Mouse (Mus musculus) ES-E14 (cell line): ENCODE measurements around the gene Hddc3. TPM values are rescaled to one million over a fixed set of nuclear protein-coding genes. Genes with fewer than 3 reads are reported as not detected.

Experiments
- DNase-seq: peaks from one replicate; pipeline ENCODE4 v3.0.0-alpha.2; 2013; ENCODE audit warnings: low read depth, low spot score
- H3K27ac ChIP-seq: 2 replicates; pipeline ENCODE4 v1.5.1; 2012; ENCODE audit warnings: low read depth, mild to moderate bottlenecking, low read length, moderate library complexity, mixed read lengths; ENCODE audit not compliant: poor library complexity, insufficient read depth, severe bottlenecking
- H3K36me3 ChIP-seq: 2 replicates; pipeline ENCODE4 v1.6.1; 2012; ENCODE audit warnings: mild to moderate bottlenecking, low read length, moderate library complexity, mixed read lengths; ENCODE audit not compliant: control insufficient read depth, poor library complexity, insufficient read depth, severe bottlenecking
- H3K4me1 ChIP-seq, 2 experiments: fragments of 150-350 bp in 1 of 2; sonication (generic) in 1 of 2; 2 replicates each; pipeline ENCODE4 v1.6.1; 2012; ENCODE audit warnings: low read length in 2 of 2, mild to moderate bottlenecking in 1 of 2, mixed read lengths in 1 of 2; ENCODE audit not compliant: control insufficient read depth in 2 of 2, insufficient read depth in 2 of 2, poor library complexity in 1 of 2
- H3K4me3 ChIP-seq, 2 experiments: fragments of 150-350 bp in 1 of 2; sonication (generic) in 1 of 2; 2 replicates each; pipeline ENCODE4 v1.5.1; 2012; ENCODE audit warnings: low read length in 2 of 2, low read depth in 1 of 2, mild to moderate bottlenecking in 1 of 2, mixed read lengths in 1 of 2; ENCODE audit not compliant: insufficient read depth in 1 of 2, poor library complexity in 1 of 2, severe bottlenecking in 1 of 2
- H3K9ac ChIP-seq: 2 replicates; pipeline ENCODE4 v1.6.1; 2012; ENCODE audit warnings: low read depth, mild to moderate bottlenecking, low read length, mixed read lengths; ENCODE audit not compliant: poor library complexity, insufficient read depth, severe bottlenecking
- H3K9me3 ChIP-seq: fragments of 150-350 bp; sonication (generic); 2 replicates; pipeline ENCODE4 v1.6.1; 2012; ENCODE audit warnings: low read depth, mild to moderate bottlenecking, low read length; ENCODE audit not compliant: control insufficient read depth, insufficient read depth
- CHD2 ChIP-seq: IDR thresholded peaks from 2 replicates; pipeline ENCODE4 v1.6.1; 2014; ENCODE audit warnings: mild to moderate bottlenecking, low read depth, low read length, inconsistent platforms
- HCFC1 ChIP-seq: IDR thresholded peaks from 2 replicates; pipeline ENCODE4 v1.6.1; 2012; ENCODE audit warnings: low read length, inconsistent platforms, borderline replicate concordance; ENCODE audit not compliant: insufficient read depth
- MAFK ChIP-seq: IDR thresholded peaks from 2 replicates; pipeline ENCODE4 v1.6.1; 2014; ENCODE audit warnings: mild to moderate bottlenecking, low read depth, low read length, inconsistent platforms; ENCODE audit not compliant: insufficient read depth
- ZC3H11A ChIP-seq: IDR thresholded peaks from 2 replicates; pipeline ENCODE4 v1.6.1; 2012; ENCODE audit warnings: low read depth, mild to moderate bottlenecking, inconsistent platforms, low read length, borderline replicate concordance
- ZNF384 ChIP-seq: IDR thresholded peaks from 2 replicates; pipeline ENCODE4 v1.6.1; 2012; ENCODE audit warnings: low read depth, low read length, inconsistent platforms
- in situ Hi-C, 2 experiments: fragments of 600-800 bp; cut with MboI; formaldehyde crosslinking; loops; one replicate each; pipeline ENCODE4 v1.15.1; 2025; ENCODE audit warnings: low sequenced_read_pairs in 2 of 2, inconsistent platforms in 1 of 2; ENCODE audit not compliant: unreplicated experiment in 2 of 2
- total RNA-seq: library from RNA; depleted of rRNA; stranded (reverse); fragments of 300-350 nt; gene quantifications from 2 replicates; pipeline ENCODE4 v1.2.3, GENCODE M21; 2012

Gene Hddc3
- total RNA-seq, 1 experiment: 14.3 TPM

DNA sequence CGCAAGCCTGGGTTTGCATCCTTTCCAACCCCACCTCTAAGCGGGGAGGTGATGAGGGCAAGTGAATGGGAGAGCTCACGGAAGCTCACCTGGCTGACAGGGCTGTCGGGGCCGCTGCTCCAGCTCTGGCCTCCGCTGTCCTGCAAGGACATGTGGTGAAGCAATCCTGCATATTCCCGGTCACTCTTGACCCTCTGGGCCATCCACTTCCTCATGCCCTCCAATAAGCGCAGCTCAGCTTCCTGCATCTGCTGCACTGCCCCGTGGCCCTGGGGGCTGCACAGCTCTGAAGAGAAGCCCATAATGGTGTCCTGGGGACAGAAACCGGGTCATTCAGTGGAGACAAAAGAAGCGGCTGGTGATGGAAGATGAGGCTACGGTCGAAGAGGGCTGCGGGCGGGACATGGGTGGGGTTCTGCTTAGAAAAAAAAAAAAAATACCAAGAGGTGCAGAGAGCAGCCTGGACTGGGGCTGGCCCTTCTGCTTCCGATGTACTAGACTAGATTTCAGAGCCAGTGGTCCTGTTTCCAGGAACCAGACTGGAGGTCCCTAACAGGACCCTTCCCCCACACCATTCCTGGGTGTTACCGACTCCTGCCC lies 44.2 kb downstream of the Hddc3 start:
- no peak for DNase-seq
- no peaks in the 10 kb centered on the region for H3K9me3 ChIP-seq
- H3K36me3 ChIP-seq: peaks cover 2% of the 10 kb centered on the region; the same call in 1 of the 2 replicates
- H3K27ac ChIP-seq: no peak overlapping the region
- peak overlapping the region; percentile 4 to 66; a peak in 3 of 4 replicates for H3K4me3 ChIP-seq
- no peak overlapping the region for H3K9ac ChIP-seq
- TF ChIP-seq MAFK (no peak), ZNF384 (peak; percentile 60; the same call in 1 of the 2 replicates)
- H3K4me1 ChIP-seq: peaks cover 0 to 12% of the 10 kb centered on the region in 2 experiments; a peak in 1 of 4 replicates
- in situ Hi-C loops: loop anchor here (10.0 to 25.0 kb wide), 3 partner anchors 198 to 308 kb away; no protein-coding TSS in a partner anchor

DNA sequence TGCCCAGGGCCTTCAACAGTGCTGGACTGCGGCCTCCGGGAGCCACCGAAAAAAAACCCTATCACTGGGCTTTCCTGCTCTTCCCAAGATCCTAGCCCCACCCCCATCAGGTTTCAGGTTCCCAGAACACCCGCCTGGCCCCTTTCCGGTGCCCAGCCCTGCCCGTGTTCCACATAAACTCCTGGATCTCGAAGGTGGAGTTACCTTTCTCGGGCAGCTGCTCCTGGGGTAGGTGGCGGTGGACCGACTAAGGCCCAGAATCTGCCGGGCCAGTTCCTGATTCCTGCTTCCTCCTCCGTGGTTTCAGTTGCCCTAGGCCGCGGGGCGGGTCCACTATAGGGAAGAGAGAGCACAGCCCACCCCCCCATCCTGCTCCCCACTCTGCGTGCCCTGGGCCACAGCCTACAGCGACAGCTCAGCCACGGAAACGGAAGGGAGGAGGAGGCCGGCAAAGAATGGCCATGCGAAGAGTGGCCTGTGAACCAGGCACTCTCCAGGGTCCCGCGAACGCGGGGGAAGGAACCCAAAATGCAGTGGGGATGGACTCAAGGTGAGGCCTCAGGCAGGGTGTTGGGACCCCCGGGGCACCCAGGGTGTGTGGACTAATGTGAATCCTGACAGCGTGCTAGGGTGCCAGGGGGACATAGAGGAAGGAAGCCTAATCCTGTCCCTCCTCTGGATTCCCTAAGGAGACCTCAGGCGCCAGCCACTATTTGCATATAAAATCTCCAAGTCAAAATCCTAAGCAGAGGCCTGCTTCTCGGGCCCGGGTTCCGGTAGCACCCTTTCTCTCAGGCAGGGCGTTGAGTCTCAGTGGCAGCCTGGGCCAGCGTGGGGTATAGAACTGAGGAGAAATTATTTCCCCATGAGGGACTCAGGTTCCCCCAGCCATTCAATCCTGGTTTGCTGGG lies 45.0 kb downstream of the Hddc3 start, which contains the start of gene Fes:
TSS of gene Fes (minus strand) at position 314 of the 911 bp plus-strand sequence.
- Histone ChIP-seq H3K4me3 (peak within 1 kb of the TSS; percentile 47 to 66), H3K4me1 (peaks cover 0 to 8% of the 10 kb centered on the region in 2 experiments; a peak in 1 of 4 replicates), H3K27ac (no peak within 1 kb of the TSS), H3K9ac (peak within 1 kb of the TSS; percentile 44), H3K36me3 (peaks cover 5% of the 10 kb centered on the region; the same call in 1 of the 2 replicates), H3K9me3 (no peaks in the 10 kb centered on the region)
- TF ChIP-seq CHD2: no peak
- TF ChIP-seq ZNF384: no peak
- no peak for TF ChIP-seq HCFC1
- TF ChIP-seq ZC3H11A: no peak
- TF ChIP-seq MAFK: no peak
- no peak for DNase-seq
- in situ Hi-C loops: loop anchor here (10.0 to 25.0 kb wide), 3 partner anchors 197 to 307 kb away; no protein-coding TSS in a partner anchor

DNA sequence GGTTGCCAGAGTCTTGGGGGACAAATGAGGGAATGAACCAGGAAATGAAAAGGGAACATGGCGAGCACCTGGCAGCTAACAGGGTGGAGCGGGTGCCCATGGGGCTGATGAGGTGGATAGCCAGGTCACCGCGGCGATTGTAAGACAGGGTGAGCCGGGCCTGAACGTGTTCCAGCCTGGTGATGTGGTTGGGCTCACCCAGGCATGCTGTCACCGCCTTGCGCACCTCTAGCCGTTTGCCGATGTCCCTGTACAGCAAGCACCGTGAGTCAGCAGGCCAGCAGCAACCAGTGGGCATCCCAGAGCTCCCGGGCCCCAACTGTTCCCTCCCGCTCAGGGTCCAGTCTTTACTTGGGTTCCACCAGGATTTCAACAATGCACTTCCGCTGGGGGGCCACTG lies 49.2 kb downstream of the Hddc3 start:
- H3K9ac ChIP-seq: no peak overlapping the region
- no peak overlapping the region for H3K27ac ChIP-seq
- H3K4me1 ChIP-seq: peaks cover 0 to 5% of the 10 kb centered on the region in 2 experiments; a peak in 1 of 4 replicates
- no peak for DNase-seq
- peaks cover 16% of the 10 kb centered on the region; the same call in 1 of the 2 replicates for H3K36me3 ChIP-seq
- in situ Hi-C loops: loop anchor here in 1 of 2 experiments (25.0 kb wide), 1 partner anchor 195 kb away; no protein-coding TSS in a partner anchor
- no peaks in the 10 kb centered on the region for H3K9me3 ChIP-seq
- H3K4me3 ChIP-seq: no peak overlapping the region
- TF ChIP-seq ZNF384 (no peak), HCFC1 (no peak), ZC3H11A (no peak), CHD2 (no peak), MAFK (no peak)

DNA sequence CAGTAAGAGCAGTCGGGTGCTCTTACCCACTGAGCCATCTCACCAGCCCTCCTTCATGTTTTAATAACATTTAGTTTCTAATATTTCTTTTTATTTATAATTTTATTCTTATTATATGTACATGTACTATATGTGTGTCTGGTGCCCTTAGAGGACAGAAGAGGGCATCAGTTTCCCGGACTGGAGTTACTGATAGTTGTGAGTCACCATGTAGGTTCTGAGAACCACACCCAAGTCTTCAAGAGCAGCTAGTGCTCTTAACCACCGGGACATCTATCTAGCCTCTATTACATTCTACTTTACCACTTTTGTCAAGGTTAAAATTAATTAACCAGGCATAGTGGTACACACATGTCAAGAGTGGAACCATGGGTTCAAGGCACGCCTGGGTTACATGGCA lies 51.7 kb downstream of the Hddc3 start:
- H3K4me1 ChIP-seq: no peaks in the 10 kb centered on the region; a peak in 1 of 4 replicates
- no peak overlapping the region for H3K9ac ChIP-seq
- H3K4me3 ChIP-seq: no peak overlapping the region
- H3K27ac ChIP-seq: no peak overlapping the region
- no peaks in the 10 kb centered on the region for H3K9me3 ChIP-seq
- H3K36me3 ChIP-seq: peaks cover 16% of the 10 kb centered on the region; the same call in 1 of the 2 replicates
- no peak for TF ChIP-seq MAFK
- TF ChIP-seq HCFC1: no peak
- TF ChIP-seq ZC3H11A: no peak
- in situ Hi-C loops: loop anchor here in 1 of 2 experiments (25.0 kb wide), 1 partner anchor 193 kb away; no protein-coding TSS in a partner anchor
- DNase-seq: no peak
